Comparison of ENCODE assay signal across 34 mouse cellular contexts in genomic region chr2:38930269-38930668, GRCm38 (mm10). TPM values are rescaled to one million over a fixed set of nuclear protein-coding genes. Genes with fewer than 3 reads are reported as not detected.
"Had no signal": no experiment of that assay in that cellular context is flagged by ENCODE, and none has a peak within 500 bp of the region (broad histone marks: within the 10 kb centered on the region; RNA-seq: fewer than 3 reads in every experiment).

No protein-coding gene starts in this region.

- H3K27me3 ChIP-seq: neural tube, embryonic 12.5 days had no signal

- H3K36me3 ChIP-seq: limb, embryonic 10.5 days; limb, embryonic 12.5 days; limb, embryonic 13.5 days; limb, embryonic 15.5 days; liver, embryonic 12.5 days; liver, embryonic 13.5 days; liver, embryonic 15.5 days; lung, embryonic 15.5 days; midbrain, embryonic 10.5 days; midbrain, embryonic 12.5 days; midbrain, embryonic 13.5 days; midbrain, embryonic 15.5 days; neural tube, embryonic 12.5 days had no signal

- H3K4me3 ChIP-seq: limb, embryonic 10.5 days; limb, embryonic 12.5 days; limb, embryonic 13.5 days; limb, embryonic 15.5 days; liver, embryonic 12.5 days; liver, embryonic 13.5 days; liver, embryonic 15.5 days; lung, embryonic 15.5 days; megakaryocyte, embryonic 14.5 days; midbrain, embryonic 10.5 days; midbrain, embryonic 12.5 days; midbrain, embryonic 13.5 days; midbrain, embryonic 15.5 days; myocyte; neural tube, embryonic 12.5 days had no signal

- DNase-seq: left cerebral cortex, postnatal 4 days; liver; liver, embryonic 13.5 days; liver, postnatal 0 days; lung, adult 18-20 months; lung, adult 2 months; lung, embryonic 14.5 days; lung, postnatal 10 days; lung, postnatal 14 days; lung, postnatal 36 days; lung, postnatal 4 days; midbrain, embryonic 14.5 days had no signal

- H3K9me3 ChIP-seq: limb, embryonic 10.5 days; limb, embryonic 12.5 days; limb, embryonic 13.5 days; limb, embryonic 15.5 days; liver, embryonic 12.5 days; liver, embryonic 13.5 days; liver, embryonic 15.5 days; lung, embryonic 15.5 days; megakaryocyte, embryonic 14.5 days; midbrain, embryonic 10.5 days; midbrain, embryonic 12.5 days; midbrain, embryonic 13.5 days; midbrain, embryonic 15.5 days; neural tube, embryonic 12.5 days had no signal

- H3K9ac ChIP-seq: limb, embryonic 12.5 days; limb, embryonic 13.5 days; limb, embryonic 15.5 days; liver, embryonic 12.5 days; liver, embryonic 13.5 days; liver, embryonic 14.5 days; liver, embryonic 15.5 days; liver, postnatal 0 days; lung, embryonic 14.5 days; lung, embryonic 15.5 days; midbrain, embryonic 12.5 days; midbrain, embryonic 13.5 days; midbrain, embryonic 15.5 days; neural tube, embryonic 12.5 days had no signal

- H3K27ac ChIP-seq: limb, embryonic 10.5 days; limb, embryonic 12.5 days; limb, embryonic 13.5 days; limb, embryonic 15.5 days; liver, embryonic 12.5 days; liver, embryonic 13.5 days; liver, embryonic 14.5 days; liver, embryonic 15.5 days; lung, embryonic 15.5 days; macrophage; midbrain, embryonic 10.5 days; midbrain, embryonic 12.5 days; midbrain, embryonic 13.5 days; midbrain, embryonic 15.5 days; neural tube, embryonic 12.5 days had no signal

- H3K4me2 ChIP-seq: limb, embryonic 12.5 days; limb, embryonic 13.5 days; limb, embryonic 15.5 days; liver, embryonic 11.5 days; liver, embryonic 12.5 days; liver, embryonic 13.5 days; liver, embryonic 15.5 days; lung, embryonic 14.5 days; lung, embryonic 15.5 days; midbrain, embryonic 11.5 days; midbrain, embryonic 12.5 days; midbrain, embryonic 13.5 days; midbrain, embryonic 15.5 days; neural tube, embryonic 12.5 days had no signal

- ATAC-seq: liver, embryonic 12.5 days; liver, postnatal 0 days; lung, postnatal 0 days; midbrain, embryonic 13.5 days; midbrain, embryonic 15.5 days; midbrain, embryonic 16.5 days had no signal

RNA-seq across cellular contexts. Expression of gene Olfml2a, which starts 1.5 kb away (rescaled TPM):
- total RNA-seq: megakaryocyte-erythroid progenitor cell, adult 5-6 weeks; monocyte, adult 5-6 weeks had no signal
- polyA plus RNA-seq: macrophage had no signal
